Mouse (Mus musculus) left cerebral cortex, postnatal 36 days (tissue): ENCODE measurements around the gene Ddx31. TPM values are rescaled to one million over a fixed set of nuclear protein-coding genes. Genes with fewer than 3 reads are reported as not detected.

Source experiments
- DNase-seq, 2 experiments: peaks; one replicate each; pipeline ENCODE4 v3.0.0; 2021 to 2022; ENCODE audit warnings: low spot score in 2 of 2, mixed read lengths in 1 of 2
- intact Hi-C: fragments of 180-260 bp; cut with DNase I; formaldehyde crosslinking; loops from one replicate; pipeline ENCODE4 v1.15.1; 2025
- total RNA-seq, 2 experiments: library from RNA; stranded (reverse); gene quantifications; 2 replicates each; pipeline ENCODE4 v1.2.3; 2021

The Ddx31 gene
- total RNA-seq, 2 experiments from 2014 or later, result 6.2 to 8.7 TPM

- intact Hi-C loops, result no loop called here
Measured at GRCm38 (mm10) chr2:28943666-28944516, 103.7 kb downstream of the Ddx31 start.

GRCm38 (mm10) chr2:28945388-28945787, 105.2 kb downstream of the Ddx31 start:
- no peak for DNase-seq
- intact Hi-C loops, result no loop called here

More at GRCm38 (mm10) chr2:28943666-28944516, 103.7 kb downstream of the Ddx31 start:
- no peak for DNase-seq

- intact Hi-C loops, result no loop called here
- DNase-seq, result no peak
Measured at GRCm38 (mm10) chr2:28946312-28946711, 106.1 kb downstream of the Ddx31 start.

GRCm38 (mm10) chr2:28952981-28953380, 112.8 kb downstream of the Ddx31 start:
- intact Hi-C loops, result no loop called here
- DNase-seq, result no peak

- intact Hi-C loops, result no loop called here
- DNase-seq, result no peak
Measured at GRCm38 (mm10) chr2:28954595-28954994, 114.4 kb downstream of the Ddx31 start.

Other genes starting within 250 kb of the Ddx31 start
- not detected for gene Gfi1b, start 218.4 kb upstream of the Ddx31 start, total RNA-seq
- gene Tsc1, start 199.2 kb upstream of the Ddx31 start, total RNA-seq, result 10 to 100 TPM; 48.4 to 60.7 TPM
- not detected for gene Spaca9, start 140.7 kb upstream of the Ddx31 start, total RNA-seq
- 1 to 10 TPM; 1.6 to 1.7 TPM for gene Ak8, start 140.2 kb upstream of the Ddx31 start, total RNA-seq
- gene Gtf3c4, start within 50 bp of the Ddx31 start, total RNA-seq, result 10 to 100 TPM; 31.8 to 35.8 TPM
- gene Barhl1, start 76.3 kb downstream of the Ddx31 start, total RNA-seq, result not detected
- gene Cfap77, start 214.7 kb downstream of the Ddx31 start, total RNA-seq, result under 1 TPM in 1 of 2 experiments, not detected in 1; 0.35 TPM
- gene Ttf1, start 219.9 kb downstream of the Ddx31 start, total RNA-seq, result 10 to 100 TPM in 1 of 2 experiments, 1 to 10 TPM in 1; 8.8 to 12.0 TPM